Mouse (Mus musculus): Measurements from ENCODE around the gene Wipf2. TPM values are rescaled to one million over a fixed set of nuclear protein-coding genes. Genes with fewer than 3 reads are reported as not detected.
A peak's percentile ranks its signal among the peaks of the same experiment; 100 is the strongest.

The Wipf2 gene
- total and polyA plus RNA-seq, 3 experiments, result 2.1 to 7.7 (median 4.7) TPM

GRCm38 (mm10) chr11:98943741-98944461, 80.5 kb downstream of the Wipf2 start:
- H3K4me2 ChIP-seq (ENCODE audit: insufficient read depth, low read depth, poor library complexity, severe bottlenecking), result peak overlapping the region; percentile 80
- H3K79me2 ChIP-seq (replicated peaks; ENCODE audit: control insufficient read depth, extremely low read depth, insufficient read depth, poor library complexity, severe bottlenecking), result peaks cover 8% of the 10 kb centered on the region
- peak overlapping the region; percentile 26 to 40 (median 34) for H3K4me3 ChIP-seq (replicated peaks in 1 of 3; ENCODE audit: low read depth in 2 of 3, low read length in 2 of 3, poor library complexity in 1 of 3)
- H3K4me1 ChIP-seq (ENCODE audit: control insufficient read depth in 1 of 2, insufficient read depth in 2 of 2), result peaks cover 54 to 93% of the 10 kb centered on the region in 2 experiments
- peak overlapping the region; percentile 42 for H3K9ac ChIP-seq (ENCODE audit: insufficient read depth, low read depth)
- no peaks in the 10 kb centered on the region for H3K9me3 ChIP-seq (replicated peaks; ENCODE audit: low read length)
- DNase-seq (ENCODE audit: extremely low read depth), result peak; percentile 78
- no peak for TF ChIP-seq USF1 (IDR thresholded peaks at IDR 0.05; ENCODE audit: low read depth, low read length)
- no peak for TF ChIP-seq ZMIZ1 (IDR thresholded peaks at IDR 0.05; ENCODE audit: low read depth, low read length)
- TF ChIP-seq IRF4 (IDR thresholded peaks at IDR 0.05; ENCODE audit: low read depth, low read length), result no peak
- peak; percentile 32; the same call in 1 of the 2 replicates for TF ChIP-seq MEF2A (IDR thresholded peaks at IDR 0.05; ENCODE audit: borderline replicate concordance, low read depth, low read length)
- no peak for TF ChIP-seq MAX (IDR thresholded peaks at IDR 0.05; ENCODE audit: low read length)
- TF ChIP-seq ETS1 (conservative IDR thresholded peaks at IDR 0.05; ENCODE audit: low read depth, low read length), result peak; percentile 42; the same call in 1 of the 2 replicates
- TF ChIP-seq CHD2 (IDR thresholded peaks at IDR 0.05; ENCODE audit: low read length), result peak; percentile 87
- H3K27me3 ChIP-seq (replicated peaks), result no peaks in the 10 kb centered on the region
- H3K27ac ChIP-seq (ENCODE audit: insufficient read depth, low read depth), result peak overlapping the region; percentile 95
- in situ Hi-C loops (cut with MboI; ENCODE audit: low pct_ligation_motif_present, low pct_unique_long_range_greater_than_20kb, low sequenced_read_pairs), result no loop called here
- dilution Hi-C loops (cut with MboI; ENCODE audit: extremely low pct_ligation_motif_present, extremely low pct_unique_long_range_greater_than_20kb, low sequenced_read_pairs), result no loop called here
- H3K36me3 ChIP-seq (replicated peaks in 1 of 2; ENCODE audit: control insufficient read depth in 1 of 2, insufficient read depth in 1 of 2, low read length in 1 of 2), result no peaks in the 10 kb centered on the region

DNA sequence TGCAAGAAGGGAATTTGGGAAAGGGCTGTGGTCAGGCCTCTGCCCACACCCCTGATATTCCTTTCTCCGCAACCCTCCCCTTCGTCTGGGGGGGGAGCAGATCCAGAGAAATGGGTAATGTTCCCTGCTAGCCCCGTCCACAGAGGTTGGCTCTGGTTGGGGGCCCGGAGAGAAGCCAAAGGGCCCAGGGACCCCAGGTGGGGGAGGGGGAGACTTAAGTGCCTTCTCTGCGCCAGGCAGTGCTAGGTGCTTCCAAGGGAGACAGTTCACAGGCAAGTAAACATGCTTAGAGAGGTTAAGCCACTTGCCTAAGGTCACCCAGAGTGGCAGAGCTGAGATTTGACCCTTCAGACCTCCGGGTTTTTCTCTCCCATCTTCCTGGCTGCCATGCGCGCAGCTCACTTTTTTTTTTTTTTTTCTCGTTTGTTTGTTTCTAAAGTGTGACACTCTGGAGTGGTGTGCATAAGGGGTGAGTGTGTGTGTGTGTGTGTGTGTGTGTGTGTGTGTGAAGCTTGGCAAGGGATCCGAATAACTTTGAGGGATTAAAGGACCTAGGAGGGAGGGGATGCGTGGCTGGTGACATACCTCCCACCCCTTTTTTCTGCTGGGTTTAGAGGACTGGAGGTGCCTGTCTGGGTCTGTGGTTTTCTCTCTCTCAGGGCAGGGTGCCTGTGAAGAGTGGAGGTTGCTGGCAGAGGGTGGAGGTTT, 81.6 kb downstream of the Wipf2 start:
- Histone ChIP-seq H3K4me1 (ENCODE audit: control insufficient read depth in 1 of 2, insufficient read depth in 2 of 2) (peaks cover 51 to 93% of the 10 kb centered on the region in 2 experiments), H3K4me3 (replicated peaks in 1 of 3; ENCODE audit: low read depth in 2 of 3, low read length in 2 of 3, poor library complexity in 1 of 3) (peak overlapping the region in 1 of 3 experiments; percentile 40), H3K9ac (ENCODE audit: insufficient read depth, low read depth) (peak overlapping the region; percentile 42; the same call in 1 of the 2 replicates), H3K4me2 (ENCODE audit: insufficient read depth, low read depth, poor library complexity, severe bottlenecking) (peak overlapping the region; percentile 80; the same call in 1 of the 2 replicates), H3K36me3 (replicated peaks in 1 of 2; ENCODE audit: control insufficient read depth in 1 of 2, insufficient read depth in 1 of 2, low read length in 1 of 2) (peaks cover 0 to 10% of the 10 kb centered on the region in 2 experiments), H3K79me2 (replicated peaks; ENCODE audit: control insufficient read depth, extremely low read depth, insufficient read depth, poor library complexity, severe bottlenecking) (peaks cover 8% of the 10 kb centered on the region; the same call in 1 of the 2 replicates), H3K27me3 (replicated peaks) (no peaks in the 10 kb centered on the region), H3K9me3 (replicated peaks; ENCODE audit: low read length) (no peaks in the 10 kb centered on the region), H3K27ac (ENCODE audit: insufficient read depth, low read depth) (peak overlapping the region; percentile 95; the same call in 1 of the 2 replicates)
- TF ChIP-seq ZNF384 (IDR thresholded peaks at IDR 0.05; ENCODE audit: low read depth, low read length) (peak; percentile 72), MEF2A (IDR thresholded peaks at IDR 0.05; ENCODE audit: borderline replicate concordance, low read depth, low read length) (0 out of 2 replicates have a peak, but pooled peaks have one; percentile 3), RCOR1 (conservative IDR thresholded peaks at IDR 0.05; ENCODE audit: low read depth, low read length) (no peak), IRF4 (IDR thresholded peaks at IDR 0.05; ENCODE audit: low read depth, low read length) (no peak), CHD2 (IDR thresholded peaks at IDR 0.05; ENCODE audit: low read length) (peak; percentile 37; the same call in 1 of the 2 replicates), CHD1 (IDR thresholded peaks at IDR 0.05; ENCODE audit: low read depth, low read length) (no peak)
- in situ Hi-C loops (cut with MboI; ENCODE audit: low pct_ligation_motif_present, low pct_unique_long_range_greater_than_20kb, low sequenced_read_pairs), result no loop called here
- dilution Hi-C loops (cut with MboI; ENCODE audit: extremely low pct_ligation_motif_present, extremely low pct_unique_long_range_greater_than_20kb, low sequenced_read_pairs), result no loop called here
- no peak for DNase-seq (ENCODE audit: extremely low read depth)
